ENCODE assay signal across 13 mouse cellular contexts in the genomic region with DNA sequence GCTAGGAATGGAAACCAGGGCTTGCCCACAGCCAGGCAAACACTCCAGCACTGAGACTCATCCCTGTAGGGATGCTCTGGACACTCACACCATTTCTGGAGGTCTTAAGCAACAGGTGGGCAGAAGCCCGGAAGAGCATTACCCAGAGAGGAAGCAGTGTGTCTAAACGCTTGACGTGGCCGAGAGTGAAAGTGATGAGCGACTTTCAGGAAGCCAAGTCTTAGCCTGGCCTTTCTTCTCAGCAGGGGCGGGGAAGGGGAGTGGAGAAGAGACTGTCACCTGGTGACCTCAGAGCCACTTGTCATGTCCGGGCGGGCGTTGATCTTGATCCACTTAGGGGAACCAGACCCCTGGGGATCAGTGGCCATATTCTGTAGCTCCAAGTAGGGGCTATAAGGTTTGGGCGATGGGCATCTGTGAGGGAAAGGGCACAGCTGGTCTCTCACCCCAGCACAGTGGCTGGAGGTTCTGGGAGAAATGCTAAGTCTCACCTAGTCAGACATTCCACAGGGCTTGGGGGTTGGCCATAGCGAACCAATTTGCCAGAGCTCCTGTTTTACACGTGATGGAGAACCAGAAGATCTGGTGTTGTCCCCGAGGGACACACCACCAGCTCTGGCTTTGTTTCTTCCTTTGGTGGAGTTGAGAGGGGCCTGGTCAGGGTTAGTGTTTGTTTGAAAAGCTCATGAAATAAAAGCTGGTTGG. TPM values are rescaled to one million over a fixed set of nuclear protein-coding genes. Genes with fewer than 3 reads are reported as not detected.
DNase-seq lines count a peak whose midpoint lies in the region; ATAC-seq and TF ChIP-seq lines count a peak whose summit lies in the region.
"Had no signal": no experiment of that assay in that cellular context is flagged by ENCODE, and none has a peak within 500 bp of the region (broad histone marks: within the 10 kb centered on the region; RNA-seq: fewer than 3 reads in every experiment).

No protein-coding gene starts in this region.

- no peak overlapping the region for H3K4me3 ChIP-seq in embryonic facial prominence, embryonic 10.5 days
- H3K4me3 ChIP-seq in liver, embryonic 14.5 days (ENCODE audit: insufficient read depth in 1 of 2, low read depth in 2 of 2, low read length in 2 of 2), result no peak overlapping the region
- no peak overlapping the region for H3K4me3 ChIP-seq in stomach, embryonic 15.5 days (replicated peaks)
- H3K4me3 ChIP-seq: midbrain, embryonic 12.5 days had no signal

- peak overlapping the region; percentile 51 for H3K27ac ChIP-seq in embryonic facial prominence, embryonic 10.5 days (replicated peaks)
- H3K27ac ChIP-seq in liver, embryonic 14.5 days, result no peak overlapping the region
- H3K27ac ChIP-seq in stomach, embryonic 15.5 days, result peak overlapping the region; percentile 51; the same call in 1 of the 2 replicates
- H3K27ac ChIP-seq: midbrain, embryonic 12.5 days had no signal

- peak; percentile 25 for DNase-seq in lung, postnatal 10 days
- DNase-seq in lung, postnatal 14 days, result no peak
- peak; percentile 45 for DNase-seq in embryonic facial prominence, embryonic 10.5 days (ENCODE audit: low spot score)
- DNase-seq in liver, embryonic 14.5 days (ENCODE audit: low read depth in 3 of 3, low spot score in 3 of 3), result no peak
- DNase-seq in urinary bladder, postnatal 10 days (ENCODE audit: low spot score), result no peak
- DNase-seq in left cerebral cortex, adult 9 months (ENCODE audit: low spot score in 2 of 2), result no peak
- DNase-seq: cerebellum, adult 8-10 months; gastrocnemius, postnatal 10 days; kidney, postnatal 4 days; right cerebral cortex, adult 18-20 months had no signal

- peaks cover 73% of the 10 kb centered on the region for H3K36me3 ChIP-seq in embryonic facial prominence, embryonic 10.5 days (replicated peaks)
- H3K36me3 ChIP-seq in liver, embryonic 14.5 days (replicated peaks; ENCODE audit: control insufficient read depth, insufficient read depth, low read depth), result no peaks in the 10 kb centered on the region
- peaks cover 13% of the 10 kb centered on the region for H3K36me3 ChIP-seq in stomach, embryonic 15.5 days

- H3K27me3 ChIP-seq in embryonic facial prominence, embryonic 10.5 days (replicated peaks; ENCODE audit: low read depth, poor library complexity, severe bottlenecking), result no peaks in the 10 kb centered on the region
- no peaks in the 10 kb centered on the region for H3K27me3 ChIP-seq in liver, embryonic 14.5 days (ENCODE audit: control insufficient read depth, insufficient read depth, low read length)
- H3K27me3 ChIP-seq in stomach, embryonic 15.5 days (replicated peaks), result no peaks in the 10 kb centered on the region
- H3K27me3 ChIP-seq: midbrain, embryonic 12.5 days had no signal

- WGBS in embryonic facial prominence, embryonic 10.5 days, result 74% methylated on average over 13 of the region's 13 CpGs
- WGBS in liver, embryonic 14.5 days (ENCODE audit: insufficient replicate concordance), result 60% methylated on average over 13 of the region's 13 CpGs
- 48% methylated on average over 13 of the region's 13 CpGs for WGBS in stomach, embryonic 15.5 days

- H3K9me3 ChIP-seq in embryonic facial prominence, embryonic 10.5 days, result no peaks in the 10 kb centered on the region
- H3K9me3 ChIP-seq in liver, embryonic 14.5 days (ENCODE audit: control insufficient read depth, low read length), result no peaks in the 10 kb centered on the region
- H3K9me3 ChIP-seq in stomach, embryonic 15.5 days, result no peaks in the 10 kb centered on the region
- H3K9me3 ChIP-seq: midbrain, embryonic 12.5 days had no signal

- no peak overlapping the region for H3K9ac ChIP-seq in liver, embryonic 14.5 days (replicated peaks)
- no peak overlapping the region for H3K9ac ChIP-seq in stomach, embryonic 15.5 days
- H3K9ac ChIP-seq: midbrain, embryonic 12.5 days had no signal

- peak overlapping the region; percentile 31 for H3K4me2 ChIP-seq in liver, embryonic 14.5 days (ENCODE audit: low read depth)
- H3K4me2 ChIP-seq in stomach, embryonic 15.5 days, result no peak overlapping the region
- H3K4me2 ChIP-seq: midbrain, embryonic 12.5 days had no signal

- 0 out of 2 replicates have a peak, but pooled peaks have one; percentile 5 for ATAC-seq in liver, embryonic 14.5 days (ENCODE audit: insufficient read depth)
- ATAC-seq in stomach, embryonic 15.5 days (ENCODE audit: insufficient read depth, low FRiP score, low read depth), result no peak
- ATAC-seq in frontal cortex, adult (ENCODE audit: low TSS enrichment), result no peak

- H3K4me1 ChIP-seq in embryonic facial prominence, embryonic 10.5 days, result peaks cover 55% of the 10 kb centered on the region
- H3K4me1 ChIP-seq in liver, embryonic 14.5 days (replicated peaks; ENCODE audit: control insufficient read depth in 2 of 2, insufficient read depth in 2 of 2, low read length in 1 of 2), result peaks cover 0 to 5% of the 10 kb centered on the region in 2 experiments; a peak in 1 of 4 replicates
- peaks cover 26% of the 10 kb centered on the region for H3K4me1 ChIP-seq in stomach, embryonic 15.5 days

- TF ChIP-seq EP300 in liver, embryonic 14.5 days (IDR thresholded peaks at IDR 0.05; ENCODE audit: low read depth), result no peak

- no peak for TF ChIP-seq CTCF in liver, embryonic 14.5 days (IDR thresholded peaks at IDR 0.05; ENCODE audit: low read depth)

RNA-seq across cellular contexts. Expression of gene Slc6a6, which starts 22.4 kb away (rescaled TPM):
- polyA plus RNA-seq in embryonic facial prominence, embryonic 10.5 days (2016; fragmentation: Nextera tagmentation; extraction: Ambion mirVana), result 55.5 and 59.2 TPM in 2 replicates
- 8.0 and 9.0 TPM in 2 replicates for polyA plus RNA-seq in liver, embryonic 14.5 days (2012; rRNA removed)
- polyA plus RNA-seq in liver, embryonic 14.5 days (2014; fragmentation: Nextera tagmentation; extraction: Ambion mirVana), result 7.5 and 11.4 TPM in 2 replicates
- polyA plus RNA-seq in stomach, embryonic 15.5 days (2015; fragmentation: Nextera tagmentation; extraction: Ambion mirVana), result 54.6 and 63.0 TPM in 2 replicates

Comparison
In these comparisons a context has a peak if more than half of its experiments do, and no peak if none do; other contexts are left out.
1. DNase-seq: peak in lung, postnatal 10 days (single experiment) and embryonic facial prominence, embryonic 10.5 days (single experiment); none in lung, postnatal 14 days (single experiment), liver, embryonic 14.5 days (0 of 3), urinary bladder, postnatal 10 days (single experiment) and left cerebral cortex, adult 9 months (0 of 2).